Mouse (Mus musculus) CH12.LX (cell line): ENCODE measurements around the gene Txn2. TPM values are rescaled to one million over a fixed set of nuclear protein-coding genes. Genes with fewer than 3 reads are reported as not detected.

Experiments
- DNase-seq: peaks from one replicate; pipeline ENCODE4 v3.0.0-alpha.2; 2013; ENCODE audit errors: extremely low read depth
- H3K27ac ChIP-seq: 2 replicates; pipeline ENCODE4 v1.5.1; 2012; ENCODE audit warnings: low read depth, mild to moderate bottlenecking, control low read depth, moderate library complexity; ENCODE audit not compliant: insufficient read depth
- H3K27me3 ChIP-seq: replicated peaks from 2 replicates; pipeline ENCODE3; 2012; ENCODE audit warnings: inconsistent platforms
- H3K36me3 ChIP-seq, 2 experiments: replicated peaks in 1 of 2; 2 replicates each; pipeline versions ENCODE3 to v1.6.1; 2012; ENCODE audit warnings: inconsistent platforms in 1 of 2, low read length in 1 of 2, mild to moderate bottlenecking in 1 of 2, mixed read lengths in 1 of 2, moderate library complexity in 1 of 2; ENCODE audit not compliant: control insufficient read depth in 1 of 2, insufficient read depth in 1 of 2
- H3K4me1 ChIP-seq, 2 experiments: 2 replicates each; pipeline ENCODE4 v1.6.1; 2012; ENCODE audit warnings: inconsistent platforms in 1 of 2, moderate library complexity in 1 of 2; ENCODE audit not compliant: insufficient read depth in 2 of 2, control insufficient read depth in 1 of 2
- H3K4me2 ChIP-seq: 2 replicates; pipeline ENCODE4 v1.6.1; 2012; ENCODE audit warnings: low read depth, mild to moderate bottlenecking, control low read depth; ENCODE audit not compliant: poor library complexity, insufficient read depth, severe bottlenecking
- H3K4me3 ChIP-seq, 3 experiments: fragments of 150-350 bp in 1 of 3; sonication (generic) in 1 of 3; replicated peaks in 1 of 3; 2 replicates each; pipeline versions ENCODE3 to v1.5.1; 2011 to 2012; ENCODE audit warnings: low read depth in 2 of 3, low read length in 2 of 3, mild to moderate bottlenecking in 2 of 3, moderate library complexity in 2 of 3, control low read depth in 1 of 3, improper control_type of control experiment in 1 of 3, inconsistent platforms in 1 of 3, mixed read lengths in 1 of 3; ENCODE audit not compliant: poor library complexity in 1 of 3
- H3K79me2 ChIP-seq: replicated peaks from 2 replicates; pipeline ENCODE4 v1.6.1; 2012; ENCODE audit warnings: mild to moderate bottlenecking, moderate library complexity; ENCODE audit not compliant: control insufficient read depth, poor library complexity, insufficient read depth, severe bottlenecking; ENCODE audit errors: extremely low read depth
- H3K9ac ChIP-seq: 2 replicates; pipeline ENCODE4 v1.6.1; 2012; ENCODE audit warnings: low read depth, mild to moderate bottlenecking, control low read depth, moderate library complexity; ENCODE audit not compliant: insufficient read depth
- H3K9me3 ChIP-seq: replicated peaks from 2 replicates; pipeline ENCODE3; 2012; ENCODE audit warnings: low read length, inconsistent platforms, mixed read lengths
- BHLHE40 ChIP-seq: IDR thresholded peaks from 2 replicates; pipeline ENCODE4 v1.6.1; 2011; ENCODE audit warnings: mild to moderate bottlenecking, low read depth, low read length, improper control_type of control experiment
- CHD2 ChIP-seq: IDR thresholded peaks from 2 replicates; pipeline ENCODE4 v1.6.1; 2011; ENCODE audit warnings: low read length, improper control_type of control experiment
- CTCF ChIP-seq, 2 experiments: IDR thresholded peaks in 1 of 2; conservative IDR thresholded peaks in 1 of 2; 2 replicates each; pipeline ENCODE4 v1.5.1; 2011 to 2012; ENCODE audit warnings: low read depth in 2 of 2, low read length in 2 of 2, improper control_type of control experiment in 1 of 2, inconsistent platforms in 1 of 2, mild to moderate bottlenecking in 1 of 2, moderate library complexity in 1 of 2
- E2F4 ChIP-seq: IDR thresholded peaks from 2 replicates; pipeline ENCODE4 v1.6.1; 2011; ENCODE audit warnings: low read depth, low read length, improper control_type of control experiment; ENCODE audit not compliant: insufficient replicate concordance
- ELF1 ChIP-seq: IDR thresholded peaks from 2 replicates; pipeline ENCODE4 v1.6.1; 2014; ENCODE audit warnings: low read depth, mild to moderate bottlenecking, inconsistent platforms, low read length, improper control_type of control experiment
- EP300 ChIP-seq: IDR thresholded peaks from 2 replicates; pipeline ENCODE4 v1.6.1; 2011; ENCODE audit warnings: low read length, improper control_type of control experiment
- ETS1 ChIP-seq: conservative IDR thresholded peaks from 2 replicates; pipeline ENCODE4 v1.6.1; 2012; ENCODE audit warnings: low read depth, mild to moderate bottlenecking, inconsistent platforms, low read length, improper control_type of control experiment, moderate library complexity
- IRF4 ChIP-seq: IDR thresholded peaks from 2 replicates; pipeline ENCODE4 v1.6.1; 2014; ENCODE audit warnings: low read depth, mild to moderate bottlenecking, inconsistent platforms, low read length, improper control_type of control experiment
- JUN ChIP-seq: IDR thresholded peaks from 2 replicates; pipeline ENCODE4 v1.6.1; 2011; ENCODE audit warnings: low read depth, mild to moderate bottlenecking, low read length, improper control_type of control experiment, moderate library complexity; ENCODE audit not compliant: insufficient read depth
- JUND ChIP-seq: conservative IDR thresholded peaks from 2 replicates; pipeline ENCODE4 v1.6.1; 2011; ENCODE audit warnings: low read depth, low read length, improper control_type of control experiment
- KAT2A ChIP-seq: IDR thresholded peaks from 2 replicates; pipeline ENCODE4 v1.6.1; 2012; ENCODE audit warnings: low read length, improper control_type of control experiment, inconsistent platforms; ENCODE audit not compliant: insufficient replicate concordance
- MAFK ChIP-seq: IDR thresholded peaks from 2 replicates; pipeline ENCODE4 v1.6.1; 2011; ENCODE audit warnings: low read length, improper control_type of control experiment; ENCODE audit not compliant: insufficient replicate concordance
- MAX ChIP-seq: IDR thresholded peaks from 2 replicates; pipeline ENCODE4 v1.6.1; 2011; ENCODE audit warnings: low read length, improper control_type of control experiment
- MAZ ChIP-seq: IDR thresholded peaks from 2 replicates; pipeline ENCODE4 v1.6.1; 2012; ENCODE audit warnings: low read depth, mild to moderate bottlenecking, inconsistent platforms, low read length, improper control_type of control experiment, moderate library complexity
- MEF2A ChIP-seq: IDR thresholded peaks from 2 replicates; pipeline ENCODE4 v1.6.1; 2014; ENCODE audit warnings: low read depth, mild to moderate bottlenecking, inconsistent platforms, low read length, improper control_type of control experiment, borderline replicate concordance
- MXI1 ChIP-seq: IDR thresholded peaks from 2 replicates; pipeline ENCODE4 v1.6.1; 2011; ENCODE audit warnings: mild to moderate bottlenecking, low read depth, low read length, improper control_type of control experiment
- MYC ChIP-seq: IDR thresholded peaks from 2 replicates; pipeline ENCODE4 v1.6.1; 2011; ENCODE audit warnings: low read depth, mild to moderate bottlenecking, improper control_type of control experiment, low read length
- NELFE ChIP-seq: IDR thresholded peaks from 2 replicates; pipeline ENCODE4 v1.6.1; 2011; ENCODE audit warnings: low read depth, low read length, improper control_type of control experiment
- NRF1 ChIP-seq: IDR thresholded peaks from 2 replicates; pipeline ENCODE4 v1.6.1; 2014; ENCODE audit warnings: low read depth, mild to moderate bottlenecking, inconsistent platforms, low read length, improper control_type of control experiment, moderate library complexity
- PAX5 ChIP-seq: IDR thresholded peaks from 2 replicates; pipeline ENCODE4 v1.6.1; 2012; ENCODE audit warnings: low read length, inconsistent platforms, mixed read lengths
- POLR2A ChIP-seq: IDR thresholded peaks from 2 replicates; pipeline ENCODE4 v1.6.1; 2011; ENCODE audit warnings: low read depth, mild to moderate bottlenecking, improper control_type of control experiment, low read length
- RAD21 ChIP-seq: IDR thresholded peaks from 2 replicates; pipeline ENCODE4 v1.6.1; 2011; ENCODE audit warnings: low read depth, mild to moderate bottlenecking, low read length, improper control_type of control experiment, moderate library complexity
- RCOR1 ChIP-seq: conservative IDR thresholded peaks from 2 replicates; pipeline ENCODE4 v1.6.1; 2012; ENCODE audit warnings: low read depth, mild to moderate bottlenecking, inconsistent platforms, low read length, improper control_type of control experiment
- SIN3A ChIP-seq: IDR thresholded peaks from 2 replicates; pipeline ENCODE4 v1.6.1; 2012; ENCODE audit warnings: low read length, improper control_type of control experiment, inconsistent platforms
- TCF12 ChIP-seq: IDR thresholded peaks from 2 replicates; pipeline ENCODE4 v1.6.1; 2014; ENCODE audit warnings: low read depth, mild to moderate bottlenecking, inconsistent platforms, low read length, improper control_type of control experiment
- ZC3H11A ChIP-seq: IDR thresholded peaks from 2 replicates; pipeline ENCODE4 v1.6.1; 2012; ENCODE audit warnings: low read depth, mild to moderate bottlenecking, inconsistent platforms, low read length, improper control_type of control experiment
- ZNF384 ChIP-seq: IDR thresholded peaks from 2 replicates; pipeline ENCODE4 v1.6.1; 2012; ENCODE audit warnings: low read depth, low read length, improper control_type of control experiment, inconsistent platforms
- dilution Hi-C: fragments of 300-500 bp; cut with MboI; formaldehyde crosslinking; loops from 2 replicates; pipeline ENCODE4 v1.14.3; 2020; ENCODE audit warnings: low sequenced_read_pairs; ENCODE audit not compliant: extremely low pct_unique_long_range_greater_than_20kb, extremely low pct_ligation_motif_present
- in situ Hi-C: fragments of 300-500 bp; cut with MboI; formaldehyde crosslinking; loops from 3 replicates; pipeline ENCODE4 v1.14.3; 2019; ENCODE audit warnings: low sequenced_read_pairs, low pct_ligation_motif_present, low pct_unique_long_range_greater_than_20kb, mixed read lengths
- polyA plus RNA-seq: library from polyadenylated mRNA; unstranded; fragments of >175 nt; gene quantifications from 2 replicates; pipeline ENCODE4 v1.2.1, GENCODE M21; 2012; ENCODE audit warnings: low read depth; ENCODE audit not compliant: insufficient read length
- total RNA-seq, 2 experiments: library from RNA; depleted of rRNA; stranded (reverse); fragments of 300-350 nt in 1 of 2; fragments of >200 nt in 1 of 2; gene quantifications; 2 replicates each; pipeline ENCODE4 v1.2.3; 2012 to 2014

The Txn2 gene
- total and polyA plus RNA-seq, 3 experiments = 22.4 to 209 (median 105) TPM

DNA sequence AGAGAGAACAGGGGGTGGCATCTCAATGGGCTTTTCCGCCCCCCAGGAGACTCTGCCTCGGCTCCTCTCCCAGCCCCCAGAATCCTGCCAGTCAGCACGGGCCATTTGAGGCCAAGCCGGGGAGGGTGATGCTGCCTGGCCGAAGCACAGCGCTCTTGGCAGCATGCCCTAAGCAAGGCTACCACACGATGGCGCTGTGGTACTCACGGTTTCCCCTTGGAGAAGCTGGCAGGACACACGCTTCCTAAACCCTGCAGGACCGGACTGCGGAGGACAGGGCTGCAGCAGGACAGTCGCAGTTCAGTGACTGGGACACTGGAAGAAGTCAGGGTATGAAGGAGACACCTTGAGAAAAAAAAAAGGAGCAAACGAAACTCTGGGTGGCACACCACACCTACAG is 5.0 kb upstream of the Txn2 start (continued):
- TF ChIP-seq MXI1 (peak; percentile 56; the same call in 1 of the 2 replicates), KAT2A (no peak), PAX5 (no peak), BHLHE40 (peak; percentile 60; the same call in 1 of the 2 replicates), ZNF384 (peak; percentile 44), ELF1 (0 out of 2 replicates have a peak, but pooled peaks have one; percentile 23), TCF12 (peak; percentile 31; the same call in 1 of the 2 replicates), MAX (peak; percentile 75), ETS1 (no peak), POLR2A (no peak), RAD21 (peak; percentile 71), NRF1 (no peak), E2F4 (no peak), IRF4 (peak; percentile 58; the same call in 1 of the 2 replicates), JUND (no peak), ZC3H11A (0 out of 2 replicates have a peak, but pooled peaks have one; percentile 6), CTCF (conservative IDR thresholded peaks at IDR 0.05 in 1 of 2, IDR thresholded peaks at IDR 0.05 in 1 of 2; ENCODE audit: low read depth in 2 of 2, low read length in 2 of 2) (peak; percentile 83 to 91)

- Histone ChIP-seq H3K27me3 (peaks cover 3% of the 10 kb centered on the region), H3K79me2 (no peaks in the 10 kb centered on the region), H3K36me3 (no peaks in the 10 kb centered on the region), H3K4me3 (no peak overlapping the region), H3K4me1 (peaks cover 15 to 50% of the 10 kb centered on the region in 2 experiments), H3K27ac (no peak overlapping the region), H3K9ac (no peak overlapping the region), H3K9me3 (no peaks in the 10 kb centered on the region), H3K4me2 (no peak overlapping the region)
- no peak for DNase-seq
- no peak for TF ChIP-seq IRF4
- dilution Hi-C loops (no loop called here), in situ Hi-C loops (loop anchor here (5.0 kb wide), 1 partner anchor 39 kb away; the partner anchor contains the start of gene Eif3d)
Observed at GRCm38 (mm10) chr15:77933222-77933621, 4.4 kb upstream of the Txn2 start.

DNA sequence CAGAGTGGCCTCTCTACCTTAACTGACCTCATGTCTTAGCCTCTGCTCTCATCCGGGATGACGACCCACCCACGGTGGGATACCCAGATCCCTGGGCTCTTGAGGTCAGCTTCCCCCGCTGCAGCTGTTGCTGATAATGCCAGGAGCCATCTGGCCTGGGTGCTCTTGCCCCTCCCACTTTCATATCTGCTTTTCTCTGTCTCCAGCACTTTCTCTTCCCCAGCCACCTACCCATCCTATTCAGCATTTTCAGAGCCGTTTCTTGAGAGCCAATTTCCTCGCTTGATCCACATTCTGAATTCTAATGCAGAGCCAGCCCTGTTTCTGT is 2.8 kb upstream of the Txn2 start:
- DNase-seq = peak; percentile 77
- TF ChIP-seq CHD2 (peak; percentile 59; the same call in 1 of the 2 replicates), NELFE (no peak), TCF12 (peak; percentile 94), KAT2A (no peak), MAX (peak; percentile 45; the same call in 1 of the 2 replicates), MAZ (0 out of 2 replicates have a peak, but pooled peaks have one; percentile 70), MEF2A (peak; percentile 35; the same call in 1 of the 2 replicates), JUN (no peak), E2F4 (no peak), IRF4 (peak; percentile 94), RCOR1 (peak; percentile 76; the same call in 1 of the 2 replicates), ETS1 (peak; percentile 78), SIN3A (peak; percentile 85; the same call in 1 of the 2 replicates), POLR2A (peak; percentile 32; the same call in 1 of the 2 replicates), BHLHE40 (peak; percentile 30; the same call in 1 of the 2 replicates), MAFK (peak; percentile 83), MXI1 (peak; percentile 38; the same call in 1 of the 2 replicates), EP300 (peak; percentile 92), NRF1 (0 out of 2 replicates have a peak, but pooled peaks have one; percentile 18), MYC (peak; percentile 53; the same call in 1 of the 2 replicates), ZNF384 (no peak)
- Histone ChIP-seq H3K36me3 (peaks cover 7 to 11% of the 10 kb centered on the region in 2 experiments), H3K27me3 (peaks cover 3% of the 10 kb centered on the region), H3K4me2 (peak overlapping the region; percentile 57; the same call in 1 of the 2 replicates), H3K9ac (peak overlapping the region; percentile 10; the same call in 1 of the 2 replicates), H3K9me3 (no peaks in the 10 kb centered on the region), H3K79me2 (peaks cover 11% of the 10 kb centered on the region), H3K4me1 (peaks cover 18 to 59% of the 10 kb centered on the region in 2 experiments), H3K4me3 (no peak overlapping the region), H3K27ac (no peak overlapping the region)
- in situ Hi-C loops = loop anchor here (5.0 kb wide), 1 partner anchor 41 kb away; the partner anchor contains the start of gene Eif3d
- dilution Hi-C loops = no loop called here
